Mouse (Mus musculus) liver, embryonic 14.5 days (tissue): Measurements from ENCODE around the gene Fpr1.
"Not testable (repeated sequence)": the region's sequence is repeated elsewhere in the genome, so short reads cannot be mapped to it uniquely, and the experiment has no call there.

ENCODE experiments used
- CTCF ChIP-seq: IDR thresholded peaks from 2 replicates; pipeline ENCODE4 v1.5.1; 2016; ENCODE audit warnings: antibody characterized with exemption, low read depth, control low read depth
- EP300 ChIP-seq: IDR thresholded peaks from 2 replicates; pipeline ENCODE4 v1.6.1; 2016; ENCODE audit warnings: antibody characterized with exemption, low read depth

DNA sequence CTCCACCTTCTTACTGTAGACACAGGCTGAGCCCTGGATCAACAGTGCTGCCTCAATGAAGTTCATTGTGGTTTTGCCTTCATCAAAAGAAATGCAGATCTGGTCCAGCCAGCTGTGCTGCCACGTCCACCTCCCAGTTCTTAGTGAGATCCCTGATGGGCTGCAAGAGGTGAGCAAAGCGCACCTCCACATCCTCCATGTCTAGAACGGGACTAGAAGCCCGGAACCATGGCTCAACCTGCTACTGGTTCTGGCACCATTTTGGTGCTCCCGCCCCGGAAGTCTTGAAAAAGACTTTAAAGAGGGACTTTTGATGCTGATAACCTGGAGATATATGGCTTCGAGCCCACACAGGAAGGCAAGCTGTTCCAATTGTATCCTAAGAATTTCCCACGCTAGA, 28.9 kb upstream of the Fpr1 start:
- not testable (repeated sequence) for TF ChIP-seq CTCF, EP300
